Mouse (Mus musculus) midbrain, embryonic 11.5 days (tissue): ENCODE results near the gene Vps53. TPM values are rescaled to one million over a fixed set of nuclear protein-coding genes. Genes with fewer than 3 reads are reported as not detected.
A peak's percentile ranks its signal among the peaks of the same experiment; 100 is the strongest.

Experiments
- ATAC-seq: fragments of 200-750 bp; cut with Nextera tagmentation; 2 replicates; pipeline ENCODE4 v1.8.0; 2017; ENCODE audit warnings: moderate TSS enrichment, moderate library complexity; ENCODE audit not compliant: low FRiP score
- DNase-seq: peaks from one replicate; pipeline ENCODE4 v3.0.0; 2015; ENCODE audit warnings: low spot score; ENCODE audit errors: missing footprints
- H3K27ac ChIP-seq: fragments of 300-500 bp; sonication (generic); 2 replicates; pipeline ENCODE4 v1.5.1; 2014; ENCODE audit warnings: low read depth, low read length
- H3K27me3 ChIP-seq: fragments of 300-500 bp; sonication (generic); 2 replicates; pipeline ENCODE4 v1.6.1; 2014; ENCODE audit warnings: mild to moderate bottlenecking, low read length, moderate library complexity, mixed read lengths; ENCODE audit not compliant: control insufficient read depth, insufficient read depth
- H3K36me3 ChIP-seq: fragments of 300-500 bp; sonication (generic); 2 replicates; pipeline ENCODE4 v1.6.1; 2014; ENCODE audit warnings: mild to moderate bottlenecking, low read length, moderate library complexity, mixed read lengths; ENCODE audit not compliant: control insufficient read depth, insufficient read depth
- H3K4me1 ChIP-seq: fragments of 300-500 bp; sonication (generic); 2 replicates; pipeline ENCODE4 v1.6.1; 2014; ENCODE audit warnings: low read length; ENCODE audit not compliant: control insufficient read depth, insufficient read depth
- H3K4me2 ChIP-seq: fragments of 300-500 bp; sonication (generic); 2 replicates; pipeline ENCODE4 v1.6.1; 2014; ENCODE audit warnings: mild to moderate bottlenecking, moderate library complexity
- H3K4me3 ChIP-seq: fragments of 300-500 bp; sonication (generic); 2 replicates; pipeline ENCODE4 v1.5.1; 2014; ENCODE audit warnings: low read depth, low read length
- H3K9ac ChIP-seq: fragments of 300-500 bp; sonication (generic); 2 replicates; pipeline ENCODE4 v1.6.1; 2014; ENCODE audit warnings: low read length
- H3K9me3 ChIP-seq: fragments of 300-500 bp; sonication (generic); 2 replicates; pipeline ENCODE4 v1.6.1; 2016; ENCODE audit warnings: low read length; ENCODE audit not compliant: control insufficient read depth
- WGBS: fragments of 180-500 bp; shearing (Covaris S2); extraction: QIAGEN DNeasy Blood & Tissue Kit; methylation state at CpG from one replicate; pipeline ENCODE4 v1.1.7; 2014; 5-methylcytosine and 5-hydroxymethylcytosine counted together
- polyA plus RNA-seq: library from polyadenylated mRNA; unstranded; fragments of >200 nt; fragmentation: Nextera tagmentation; extraction: Ambion mirVana; gene quantifications from 2 replicates; pipeline ENCODE4 v1.2.1, GENCODE M21; 2014

Gene Vps53
- polyA plus RNA-seq, 1 experiment from 2014 or later = 44.2 TPM

- no peaks in the 10 kb centered on the region for H3K9me3 ChIP-seq
- H3K9ac ChIP-seq = no peak overlapping the region
- no peak overlapping the region for H3K27ac ChIP-seq
- ATAC-seq (no peak), DNase-seq (no peak)
- no peaks in the 10 kb centered on the region for H3K27me3 ChIP-seq
- no peak overlapping the region for H3K4me2 ChIP-seq
- H3K36me3 ChIP-seq = peaks cover 5% of the 10 kb centered on the region; the same call in 1 of the 2 replicates
- no peak overlapping the region for H3K4me3 ChIP-seq
- no peaks in the 10 kb centered on the region for H3K4me1 ChIP-seq
- WGBS = 77% methylated on average over 4 of the region's 4 CpGs
Measured at GRCm38 (mm10) chr11:76099193-76099975, 80.1 kb downstream of the Vps53 start.

GRCm38 (mm10) chr11:76093610-76094009 lies 85.8 kb downstream of the Vps53 start:
- no peak for DNase-seq
- no peaks in the 10 kb centered on the region for H3K9me3 ChIP-seq
- no peak overlapping the region for H3K4me2 ChIP-seq
- H3K4me1 ChIP-seq = no peaks in the 10 kb centered on the region
- peaks cover 2% of the 10 kb centered on the region; the same call in 1 of the 2 replicates for H3K36me3 ChIP-seq
- H3K27me3 ChIP-seq = no peaks in the 10 kb centered on the region
- no peak overlapping the region for H3K9ac ChIP-seq
- ATAC-seq = no peak
- H3K27ac ChIP-seq = no peak overlapping the region
- 93% methylated on average over 8 of the region's 8 CpGs for WGBS
- no peak overlapping the region for H3K4me3 ChIP-seq

GRCm38 (mm10) chr11:76089776-76090175 lies 89.7 kb downstream of the Vps53 start:
- Histone ChIP-seq H3K27ac (no peak overlapping the region), H3K9ac (no peak overlapping the region), H3K4me1 (no peaks in the 10 kb centered on the region), H3K4me2 (no peak overlapping the region), H3K9me3 (no peaks in the 10 kb centered on the region), H3K27me3 (no peaks in the 10 kb centered on the region), H3K4me3 (no peak overlapping the region), H3K36me3 (peaks cover 5% of the 10 kb centered on the region; the same call in 1 of the 2 replicates)
- ATAC-seq (no peak), DNase-seq (no peak)
- WGBS = 92% methylated on average over 6 of the region's 6 CpGs

- 84% methylated on average over 4 of the region's 4 CpGs for WGBS
- Histone ChIP-seq H3K4me2 (no peak overlapping the region), H3K9me3 (no peaks in the 10 kb centered on the region), H3K27me3 (no peaks in the 10 kb centered on the region), H3K36me3 (peaks cover 5% of the 10 kb centered on the region; the same call in 1 of the 2 replicates), H3K27ac (no peak overlapping the region), H3K4me1 (no peaks in the 10 kb centered on the region), H3K4me3 (no peak overlapping the region), H3K9ac (no peak overlapping the region)
- DNase-seq = no peak
- ATAC-seq = no peak
Measured at GRCm38 (mm10) chr11:76088506-76088905, 90.9 kb downstream of the Vps53 start.

GRCm38 (mm10) chr11:76085898-76086591 lies 93.4 kb downstream of the Vps53 start:
- Histone ChIP-seq H3K4me2 (no peak overlapping the region), H3K9me3 (no peaks in the 10 kb centered on the region), H3K4me1 (no peaks in the 10 kb centered on the region), H3K4me3 (no peak overlapping the region), H3K36me3 (0 out of 2 replicates have a peak, but pooled peaks cover 2% of the 10 kb centered on the region), H3K9ac (no peak overlapping the region), H3K27ac (no peak overlapping the region), H3K27me3 (no peaks in the 10 kb centered on the region)
- DNase-seq (peak; percentile 91), ATAC-seq (no peak)
- 67% methylated on average over 5 of the region's 5 CpGs for WGBS

GRCm38 (mm10) chr11:76084943-76085342 lies 94.5 kb downstream of the Vps53 start:
- WGBS = 84% methylated on average over 1 of the region's 1 CpGs
- no peak overlapping the region for H3K9ac ChIP-seq
- H3K27ac ChIP-seq = no peak overlapping the region
- no peaks in the 10 kb centered on the region for H3K9me3 ChIP-seq
- ATAC-seq (no peak), DNase-seq (no peak)
- H3K4me3 ChIP-seq = no peak overlapping the region
- H3K36me3 ChIP-seq = 0 out of 2 replicates have a peak, but pooled peaks cover 2% of the 10 kb centered on the region
- no peak overlapping the region for H3K4me2 ChIP-seq
- no peaks in the 10 kb centered on the region for H3K27me3 ChIP-seq
- H3K4me1 ChIP-seq = no peaks in the 10 kb centered on the region

- ATAC-seq (no peak), DNase-seq (no peak)
- no peak overlapping the region for H3K4me3 ChIP-seq
- H3K9ac ChIP-seq = no peak overlapping the region
- H3K4me1 ChIP-seq = no peaks in the 10 kb centered on the region
- 0 out of 2 replicates have a peak, but pooled peaks cover 2% of the 10 kb centered on the region for H3K36me3 ChIP-seq
- WGBS = 85% methylated on average over 3 of the region's 3 CpGs
- no peaks in the 10 kb centered on the region for H3K27me3 ChIP-seq
- H3K27ac ChIP-seq = no peak overlapping the region
- H3K4me2 ChIP-seq = no peak overlapping the region
- no peaks in the 10 kb centered on the region for H3K9me3 ChIP-seq
Measured at GRCm38 (mm10) chr11:76083941-76084367, 95.5 kb downstream of the Vps53 start.

GRCm38 (mm10) chr11:76081048-76081640 lies 98.3 kb downstream of the Vps53 start:
- ATAC-seq = no peak
- Histone ChIP-seq H3K27me3 (no peaks in the 10 kb centered on the region), H3K27ac (no peak overlapping the region), H3K36me3 (no peaks in the 10 kb centered on the region), H3K9me3 (no peaks in the 10 kb centered on the region), H3K9ac (no peak overlapping the region), H3K4me3 (no peak overlapping the region), H3K4me1 (no peaks in the 10 kb centered on the region), H3K4me2 (no peak overlapping the region)
- no peak for DNase-seq
- 87% methylated on average over 6 of the region's 6 CpGs for WGBS

GRCm38 (mm10) chr11:76080293-76080692 lies 99.2 kb downstream of the Vps53 start:
- H3K36me3 ChIP-seq = no peaks in the 10 kb centered on the region

More at GRCm38 (mm10) chr11:76080293-76080692, 99.2 kb downstream of the Vps53 start:
- DNase-seq (no peak), ATAC-seq (no peak)
- no peak overlapping the region for H3K27ac ChIP-seq
- no peaks in the 10 kb centered on the region for H3K9me3 ChIP-seq
- H3K9ac ChIP-seq = no peak overlapping the region
- H3K4me1 ChIP-seq = no peaks in the 10 kb centered on the region
- no peaks in the 10 kb centered on the region for H3K27me3 ChIP-seq
- no peak overlapping the region for H3K4me2 ChIP-seq
- H3K4me3 ChIP-seq = no peak overlapping the region
- WGBS = 79% methylated on average over 2 of the region's 2 CpGs
